Mouse (Mus musculus): ENCODE results near the gene Rhobtb1. TPM values are rescaled to one million over a fixed set of nuclear protein-coding genes. Genes with fewer than 3 reads are reported as not detected.

Gene Rhobtb1
- polyA plus RNA-seq, 1 experiment from 2014 or later, result 15.2 TPM

- H3K4me2 ChIP-seq (ENCODE audit: low read depth, low read length), result no peak overlapping the region
- ATAC-seq (ENCODE audit: low read depth), result peak; percentile 84
- H3K36me3 ChIP-seq (ENCODE audit: control insufficient read depth, insufficient read depth, low read length), result peaks cover 34% of the 10 kb centered on the region
- H3K27ac ChIP-seq (ENCODE audit: low read length), result peak overlapping the region; percentile 86
- H3K4me1 ChIP-seq (replicated peaks; ENCODE audit: control insufficient read depth, insufficient read depth, low read length), result peaks cover 11% of the 10 kb centered on the region
- 48% methylated on average over 16 of the region's 16 CpGs for WGBS
- H3K27me3 ChIP-seq (ENCODE audit: control insufficient read depth, insufficient read depth, low read depth, low read length), result no peaks in the 10 kb centered on the region
- H3K9ac ChIP-seq (ENCODE audit: low read length), result no peak overlapping the region
- no peaks in the 10 kb centered on the region for H3K9me3 ChIP-seq (ENCODE audit: control insufficient read depth, low read length)
- H3K4me3 ChIP-seq (ENCODE audit: low read length), result no peak overlapping the region
Observed at GRCm38 (mm10) chr10:69334271-69335194, 183.3 kb downstream of the Rhobtb1 start.

- Histone ChIP-seq H3K36me3 (ENCODE audit: control insufficient read depth, insufficient read depth, low read length) (peaks cover 40% of the 10 kb centered on the region), H3K27ac (ENCODE audit: low read length) (peak overlapping the region; percentile 86), H3K4me1 (replicated peaks; ENCODE audit: control insufficient read depth, insufficient read depth, low read length) (peaks cover 11% of the 10 kb centered on the region), H3K4me3 (ENCODE audit: low read length) (no peak overlapping the region), H3K4me2 (ENCODE audit: low read depth, low read length) (no peak overlapping the region), H3K27me3 (ENCODE audit: control insufficient read depth, insufficient read depth, low read depth, low read length) (no peaks in the 10 kb centered on the region), H3K9ac (ENCODE audit: low read length) (no peak overlapping the region), H3K9me3 (ENCODE audit: control insufficient read depth, low read length) (no peaks in the 10 kb centered on the region)
- 41% methylated on average over 7 of the region's 7 CpGs for WGBS
- ATAC-seq (ENCODE audit: low read depth), result peak; percentile 15; the same call in 1 of the 2 replicates
Observed at GRCm38 (mm10) chr10:69335195-69335536, 183.9 kb downstream of the Rhobtb1 start.

- H3K9ac ChIP-seq (ENCODE audit: low read length), result no peak overlapping the region
- WGBS, result 69% methylated on average over 4 of the region's 4 CpGs
- peak overlapping the region; percentile 86 for H3K27ac ChIP-seq (ENCODE audit: low read length)
- no peak overlapping the region for H3K4me3 ChIP-seq (ENCODE audit: low read length)
- H3K27me3 ChIP-seq (ENCODE audit: control insufficient read depth, insufficient read depth, low read depth, low read length), result no peaks in the 10 kb centered on the region
- peaks cover 44% of the 10 kb centered on the region for H3K36me3 ChIP-seq (ENCODE audit: control insufficient read depth, insufficient read depth, low read length)
- peaks cover 11% of the 10 kb centered on the region for H3K4me1 ChIP-seq (replicated peaks; ENCODE audit: control insufficient read depth, insufficient read depth, low read length)
- H3K9me3 ChIP-seq (ENCODE audit: control insufficient read depth, low read length), result no peaks in the 10 kb centered on the region
- ATAC-seq (ENCODE audit: low read depth), result no peak
- no peak overlapping the region for H3K4me2 ChIP-seq (ENCODE audit: low read depth, low read length)
Observed at GRCm38 (mm10) chr10:69335611-69336010, 184.4 kb downstream of the Rhobtb1 start.

GRCm38 (mm10) chr10:69336219-69336618 lies 185.0 kb downstream of the Rhobtb1 start:
- Histone ChIP-seq H3K4me1 (replicated peaks; ENCODE audit: control insufficient read depth, insufficient read depth, low read length) (peaks cover 11% of the 10 kb centered on the region), H3K9ac (ENCODE audit: low read length) (no peak overlapping the region), H3K9me3 (ENCODE audit: control insufficient read depth, low read length) (no peaks in the 10 kb centered on the region), H3K27me3 (ENCODE audit: control insufficient read depth, insufficient read depth, low read depth, low read length) (no peaks in the 10 kb centered on the region), H3K27ac (ENCODE audit: low read length) (peak overlapping the region; percentile 86; the same call in 1 of the 2 replicates), H3K36me3 (ENCODE audit: control insufficient read depth, insufficient read depth, low read length) (peaks cover 49% of the 10 kb centered on the region), H3K4me2 (ENCODE audit: low read depth, low read length) (no peak overlapping the region), H3K4me3 (ENCODE audit: low read length) (no peak overlapping the region)
- ATAC-seq (ENCODE audit: low read depth), result no peak
- 79% methylated on average over 11 of the region's 11 CpGs for WGBS

GRCm38 (mm10) chr10:69340001-69340400 lies 188.8 kb downstream of the Rhobtb1 start:
- no peak overlapping the region for H3K9ac ChIP-seq (ENCODE audit: low read length)
- H3K4me1 ChIP-seq (replicated peaks; ENCODE audit: control insufficient read depth, insufficient read depth, low read length), result peaks cover 5% of the 10 kb centered on the region; the same call in 1 of the 2 replicates
- peaks cover 80% of the 10 kb centered on the region for H3K36me3 ChIP-seq (ENCODE audit: control insufficient read depth, insufficient read depth, low read length)
- H3K27me3 ChIP-seq (ENCODE audit: control insufficient read depth, insufficient read depth, low read depth, low read length), result no peaks in the 10 kb centered on the region
- no peaks in the 10 kb centered on the region for H3K9me3 ChIP-seq (ENCODE audit: control insufficient read depth, low read length)
- 84% methylated on average over 6 of the region's 6 CpGs for WGBS
- H3K27ac ChIP-seq (ENCODE audit: low read length), result no peak overlapping the region
- no peak overlapping the region for H3K4me2 ChIP-seq (ENCODE audit: low read depth, low read length)
- no peak overlapping the region for H3K4me3 ChIP-seq (ENCODE audit: low read length)
- no peak for ATAC-seq (ENCODE audit: low read depth)

Other genes starting within 250 kb of the Rhobtb1 start
- 1.2 and 1.5 TPM in 2 replicates for gene A930033H14Rik, start 61.7 kb downstream of the Rhobtb1 start, polyA plus RNA-seq (2015; fragmentation: Nextera tagmentation; extraction: Ambion mirVana)
- gene Cdk1, start 201.5 kb downstream of the Rhobtb1 start, polyA plus RNA-seq (2015; fragmentation: Nextera tagmentation; extraction: Ambion mirVana), result 561 and 586 TPM in 2 replicates
- gene Ank3, start 247.3 kb downstream of the Rhobtb1 start, polyA plus RNA-seq (2015; fragmentation: Nextera tagmentation; extraction: Ambion mirVana), result 19.0 and 20.3 TPM in 2 replicates